Mouse (Mus musculus): ENCODE data around the gene Lbhd1.
A peak's percentile ranks its signal among the peaks of the same experiment; 100 is the strongest.

- TF ChIP-seq POLR2A (IDR thresholded peaks at IDR 0.05; ENCODE audit: control insufficient read depth in 1 of 2, insufficient read depth in 1 of 2, low read depth in 1 of 2, low read length in 2 of 2, poor library complexity in 1 of 2) = no peak
- peak; percentile 99 for TF ChIP-seq GATA1 (IDR thresholded peaks at IDR 0.05; ENCODE audit: low read depth, low read length)
- no peak for TF ChIP-seq USF2 (IDR thresholded peaks at IDR 0.05; ENCODE audit: borderline replicate concordance in 1 of 2, insufficient read depth in 1 of 2, low read depth in 1 of 2, low read length in 2 of 2)
- TF ChIP-seq MAZ (IDR thresholded peaks at IDR 0.05; ENCODE audit: low read depth, low read length) = peak; percentile 88
These were observed 44.5 kb downstream of the Lbhd1 start for GRCm38 (mm10) chr19:8927891-8928525.
